Mouse (Mus musculus) G1E-ER4 (cell line): Measurements from ENCODE around the gene Ncapd2. TPM values are rescaled to one million over a fixed set of nuclear protein-coding genes. Genes with fewer than 3 reads are reported as not detected.

Source experiments
- GATA1 ChIP-seq: IDR thresholded peaks from one replicate; pipeline ENCODE4 v1.8.0; 2012; ENCODE audit warnings: low read length, inconsistent platforms
- polyA plus RNA-seq: library from polyadenylated mRNA; stranded (reverse); fragments of >175 nt; gene quantifications from 2 replicates; pipeline ENCODE4 v1.2.3, GENCODE M21; 2012

Ncapd2 gene
- polyA plus RNA-seq, 1 experiment: 289 TPM

DNA sequence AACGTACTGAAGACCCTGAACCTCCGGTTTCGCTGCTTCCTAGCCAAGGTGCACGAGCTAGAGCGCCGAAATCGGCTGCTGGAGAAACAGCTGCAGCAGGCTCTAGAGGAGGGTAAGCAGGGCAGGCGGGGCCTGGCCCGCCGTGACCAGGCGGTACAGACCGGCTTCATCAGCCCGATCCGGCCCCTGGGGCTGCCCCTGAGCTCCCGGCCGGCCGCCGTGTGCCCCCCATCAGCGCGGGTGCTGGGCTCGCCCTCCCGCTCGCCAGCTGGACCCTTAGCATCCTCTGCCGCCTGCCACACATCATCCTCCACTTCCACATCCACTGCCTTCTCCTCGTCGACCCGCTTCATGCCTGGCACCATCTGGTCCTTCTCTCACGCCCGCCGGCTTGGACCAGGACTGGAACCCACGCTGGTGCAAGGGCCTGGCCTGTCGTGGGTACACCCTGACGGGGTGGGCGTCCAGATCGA lies 46.0 kb downstream of the Ncapd2 start:
- no peak for TF ChIP-seq GATA1

DNA sequence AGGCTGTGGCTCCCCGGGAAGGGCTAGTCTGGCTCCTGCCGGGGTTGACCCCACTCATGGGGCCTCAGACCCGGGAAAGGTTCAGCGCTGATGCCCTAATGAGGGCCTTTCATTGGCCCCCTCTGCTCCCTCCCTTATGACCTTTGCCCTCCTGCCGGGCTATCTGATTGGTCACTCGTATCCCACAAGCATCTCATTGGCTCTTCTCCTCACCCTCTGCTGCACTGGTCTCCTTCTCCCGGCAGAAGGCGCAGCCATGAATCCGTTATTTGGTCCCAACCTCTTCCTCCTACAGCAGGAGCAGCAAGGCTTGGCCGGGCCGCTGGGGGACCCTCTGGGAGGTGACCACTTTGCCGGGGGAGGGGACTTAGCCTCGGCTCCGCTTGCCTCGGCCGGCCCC lies 46.5 kb downstream of the Ncapd2 start, which contains the start of gene Iffo1:
Iffo1 (plus strand) TSS at position 241 of the 400 bp plus-strand sequence.
- TF ChIP-seq GATA1: no peak

- no peak for TF ChIP-seq GATA1
Observed at GRCm38 (mm10) chr6:125143904-125144303, 47.6 kb downstream of the Ncapd2 start.

- no peak for TF ChIP-seq GATA1
Observed at GRCm38 (mm10) chr6:125143128-125143527, 48.4 kb downstream of the Ncapd2 start.

- no peak for TF ChIP-seq GATA1
Observed at GRCm38 (mm10) chr6:125142436-125142835, 49.1 kb downstream of the Ncapd2 start.

DNA sequence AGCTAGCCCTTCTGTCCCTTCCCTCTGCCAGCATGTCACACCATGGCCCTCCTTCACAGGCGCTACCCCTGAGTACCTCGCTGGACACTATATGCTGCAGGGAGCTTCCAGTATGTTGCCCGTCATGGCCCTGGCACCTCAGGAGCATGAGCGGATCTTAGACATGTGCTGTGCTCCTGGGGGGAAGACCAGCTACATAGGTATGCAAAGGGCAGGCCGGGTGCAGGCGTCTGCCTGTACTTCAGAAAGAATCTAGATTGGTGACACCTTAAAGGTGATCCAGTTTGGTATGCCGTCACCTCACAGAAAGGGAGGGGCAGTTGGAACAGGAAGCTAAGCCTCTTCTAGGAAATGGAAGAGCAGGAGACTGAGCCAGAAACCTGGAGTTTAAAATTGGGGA lies 51.8 kb downstream of the Ncapd2 start:
- TF ChIP-seq GATA1: no peak

DNA sequence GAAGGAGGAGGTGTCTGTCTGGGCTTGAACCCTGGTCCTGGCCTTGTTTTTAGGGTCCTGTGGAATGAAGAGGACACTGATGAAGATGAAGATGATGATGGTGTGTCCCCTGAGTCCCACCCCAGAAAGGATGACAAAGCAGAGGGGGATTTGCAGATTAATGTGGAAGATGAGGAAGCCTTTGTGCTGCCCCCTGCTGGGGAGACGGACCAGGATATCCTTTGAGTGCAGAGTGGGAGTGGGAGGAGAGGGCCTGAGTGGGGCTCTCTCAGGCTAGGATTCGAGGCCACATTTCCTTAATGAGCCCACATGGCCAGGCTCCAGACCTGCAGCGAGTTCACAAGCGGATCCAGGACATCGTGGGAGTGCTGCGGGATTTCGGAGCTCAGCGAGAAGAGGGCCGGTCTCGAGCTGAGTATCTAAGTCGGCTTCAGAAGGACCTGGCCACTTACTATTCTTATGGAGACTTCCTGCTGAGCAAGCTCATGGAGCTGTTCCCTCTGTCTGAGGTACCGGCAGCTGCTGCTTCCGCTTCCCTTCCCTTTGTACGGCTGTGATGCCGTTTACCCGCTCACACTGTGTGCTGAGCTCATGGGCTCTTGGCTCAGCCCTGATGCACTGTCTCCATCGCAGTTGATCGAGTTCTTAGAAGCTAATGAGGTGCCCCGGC lies 54.4 kb downstream of the Ncapd2 start:
- no peak for TF ChIP-seq GATA1

DNA sequence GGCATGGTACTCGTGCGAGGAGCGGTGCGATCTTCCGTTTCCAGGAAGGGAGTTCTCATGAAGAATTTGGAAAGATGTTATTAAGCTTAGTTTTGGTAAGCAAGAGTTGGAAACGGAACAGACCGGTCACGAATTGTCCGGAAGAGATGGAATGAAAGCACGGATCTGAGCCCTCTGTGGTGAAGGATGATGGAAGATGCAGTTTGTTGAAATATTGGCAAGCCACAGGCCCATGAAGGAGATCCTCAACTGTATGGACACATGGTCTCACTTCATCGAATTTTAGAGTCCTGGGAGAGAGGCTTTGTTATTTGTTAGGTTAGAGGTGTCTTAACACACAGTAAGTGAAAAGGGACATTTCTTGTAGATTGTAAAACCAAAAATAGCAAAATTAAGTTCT lies 59.0 kb downstream of the Ncapd2 start:
- no peak for TF ChIP-seq GATA1

- no peak for TF ChIP-seq GATA1
Observed at GRCm38 (mm10) chr6:125131302-125132156, 60.0 kb downstream of the Ncapd2 start, which contains the start of gene Nop2. Nop2 (plus strand) TSS chr6:125131909.

DNA sequence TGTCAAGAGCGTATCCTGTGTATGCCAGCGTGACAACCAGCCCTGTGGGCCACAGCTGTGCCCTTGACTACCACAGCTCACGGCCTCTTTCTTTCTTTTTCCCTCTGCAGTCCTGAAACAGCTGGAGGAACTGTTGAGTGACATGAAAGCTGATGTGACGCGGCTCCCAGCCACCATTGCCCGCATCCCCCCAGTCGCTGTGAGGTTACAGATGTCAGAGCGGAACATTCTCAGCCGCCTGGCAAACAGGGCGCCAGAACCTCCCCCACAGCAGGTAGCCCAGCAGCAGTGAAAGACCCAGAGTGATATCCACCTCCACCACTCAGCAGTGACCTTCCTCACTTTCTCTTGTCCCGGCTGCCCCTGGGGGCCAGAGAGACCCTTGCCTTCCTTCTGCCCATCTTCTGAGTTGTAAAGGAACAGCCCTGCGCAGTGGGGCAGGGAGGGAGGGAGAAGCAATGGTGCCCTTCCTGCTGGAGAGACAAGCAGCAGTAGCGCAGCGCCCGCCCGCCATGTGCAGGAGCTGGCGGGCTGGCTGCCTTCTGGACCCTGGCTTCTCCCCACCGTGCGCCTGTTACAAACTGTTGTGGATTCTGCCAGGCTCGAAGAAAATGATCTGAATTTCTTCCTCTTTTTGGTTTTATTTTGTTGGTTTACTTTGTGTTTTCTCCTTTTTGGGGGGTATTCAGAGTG lies 61.6 kb downstream of the Ncapd2 start:
- no peak for TF ChIP-seq GATA1

DNA sequence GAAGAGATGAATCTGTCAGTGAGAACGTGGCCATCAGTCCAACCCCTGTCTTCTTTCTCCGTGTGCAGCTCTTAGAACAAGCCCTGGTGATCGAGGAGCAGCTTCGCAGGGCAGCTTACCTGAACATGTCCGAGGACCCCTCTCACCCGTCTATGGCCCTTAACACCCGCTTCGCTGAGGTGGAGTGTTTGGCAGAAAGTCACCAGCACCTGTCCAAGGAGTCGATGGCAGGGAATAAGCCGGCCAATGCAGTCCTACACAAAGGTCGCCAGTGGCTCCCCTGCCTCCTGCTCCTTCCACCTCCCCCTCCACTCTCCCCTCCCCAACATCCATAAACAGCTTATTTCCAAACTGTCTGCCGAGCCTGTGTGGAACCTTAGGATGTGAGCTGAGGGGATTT lies 62.8 kb downstream of the Ncapd2 start:
- TF ChIP-seq GATA1: no peak

DNA sequence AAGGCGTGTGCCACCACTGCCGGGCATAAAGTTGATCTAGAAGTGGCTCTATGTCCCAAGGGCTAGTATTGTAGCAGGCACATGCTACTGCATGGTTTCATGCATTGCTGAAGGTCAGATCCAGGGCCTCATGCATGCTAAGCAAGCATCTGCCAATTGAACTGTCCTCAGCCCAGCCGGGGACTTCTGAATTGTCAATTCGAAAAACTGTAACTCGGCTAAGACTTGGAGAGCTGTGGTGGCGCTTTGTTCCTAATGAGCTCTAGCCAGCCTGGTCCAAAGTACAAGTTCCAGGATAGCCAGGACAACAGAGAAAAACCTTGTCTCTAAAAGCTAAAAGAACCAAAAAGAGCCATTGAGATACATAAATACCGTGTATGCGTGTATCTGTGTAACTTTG lies 72.1 kb downstream of the Ncapd2 start:
- no peak for TF ChIP-seq GATA1

Other genes starting within 250 kb of the Ncapd2 start
- 93.0 and 105 TPM in 2 replicates for gene Cops7a, start 226.2 kb downstream of the Ncapd2 start, polyA plus RNA-seq
- not detected in 2 replicates for gene Pianp, start 195.0 kb downstream of the Ncapd2 start, polyA plus RNA-seq
- gene Zfp384, start 182.6 kb downstream of the Ncapd2 start, polyA plus RNA-seq: 59.3 and 76.3 TPM in 2 replicates
- 15.9 and 16.1 TPM in 2 replicates for gene Ing4, start 151.9 kb downstream of the Ncapd2 start, polyA plus RNA-seq
- 3.0 and 4.4 TPM in 2 replicates for gene Acrbp, start 142.0 kb downstream of the Ncapd2 start, polyA plus RNA-seq
- gene Lpar5, start 123.8 kb downstream of the Ncapd2 start, polyA plus RNA-seq: 0.81 and 1.7 TPM in 2 replicates
- 194 and 228 TPM in 2 replicates for gene Chd4, start 95.7 kb downstream of the Ncapd2 start, polyA plus RNA-seq
- 49.3 and 104 TPM in 2 replicates for gene Nop2, start 59.8 kb downstream of the Ncapd2 start, polyA plus RNA-seq
- 23.6 and 29.7 TPM in 2 replicates for gene Iffo1, start 46.5 kb downstream of the Ncapd2 start, polyA plus RNA-seq
- 12,939 and 20,956 TPM in 2 replicates for gene Gapdh, start 25.2 kb downstream of the Ncapd2 start, polyA plus RNA-seq
- 176 and 228 TPM in 2 replicates for gene Mrpl51, start 100 bp upstream of the Ncapd2 start, polyA plus RNA-seq
- 2.3 and 3.1 TPM in 2 replicates for gene Vamp1, start 23.9 kb upstream of the Ncapd2 start, polyA plus RNA-seq
- 1.9 and 2.2 TPM in 2 replicates for gene Tapbpl, start 40.2 kb upstream of the Ncapd2 start, polyA plus RNA-seq
- not detected in 2 replicates for gene Cd27, start 45.3 kb upstream of the Ncapd2 start, polyA plus RNA-seq
- not detected in 2 replicates for gene Tuba3a, start 94.3 kb upstream of the Ncapd2 start, polyA plus RNA-seq
- gene Ltbr, start 122.2 kb upstream of the Ncapd2 start, polyA plus RNA-seq: not detected in 2 replicates
- not detected in 2 replicates for gene Scnn1a, start 129.0 kb upstream of the Ncapd2 start, polyA plus RNA-seq
- not detected in 2 replicates for gene Tnfrsf1a, start 157.7 kb upstream of the Ncapd2 start, polyA plus RNA-seq
- gene Plekhg6, start 189.1 kb upstream of the Ncapd2 start, polyA plus RNA-seq: not detected in 2 replicates